Mouse (Mus musculus) hematopoietic multipotent progenitor cell, adult 10-12 weeks (in vitro differentiated cells): ENCODE results near the gene Kcnj9. TPM values are rescaled to one million over a fixed set of nuclear protein-coding genes. Genes with fewer than 3 reads are reported as not detected.

Source experiments
- polyA plus RNA-seq: library from polyadenylated mRNA; stranded (reverse); fragments of >175 nt; gene quantifications from 2 replicates; pipeline ENCODE4 v1.2.3, GENCODE M21; 2012; ENCODE audit warnings: low replicate concordance

Gene Kcnj9
- 1.2 and 1.5 TPM in 2 replicates for polyA plus RNA-seq

DNA sequence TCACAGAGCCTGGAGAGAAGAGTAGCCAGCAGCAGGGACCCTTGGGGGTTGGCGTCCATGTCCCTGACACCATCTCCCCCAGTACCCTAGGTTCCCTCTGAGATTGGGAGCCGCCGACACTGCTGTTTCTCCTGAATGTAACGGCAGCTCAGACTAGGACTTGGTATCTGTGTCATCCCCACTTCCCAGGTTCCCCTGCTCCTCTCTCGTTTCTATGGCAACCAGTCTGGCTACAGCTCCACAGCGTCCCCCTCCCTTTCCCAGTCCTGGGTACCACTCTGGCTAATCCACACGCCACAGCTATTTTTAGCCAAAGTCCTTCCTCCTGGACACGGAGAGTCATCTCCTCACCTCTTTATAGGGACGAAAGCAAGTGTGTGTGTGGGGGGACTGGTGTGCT lies at the start of gene Kcnj9:
Gene Kcnj9 (minus strand): TSS at position 188 of the 400 bp plus-strand sequence.

DNA sequence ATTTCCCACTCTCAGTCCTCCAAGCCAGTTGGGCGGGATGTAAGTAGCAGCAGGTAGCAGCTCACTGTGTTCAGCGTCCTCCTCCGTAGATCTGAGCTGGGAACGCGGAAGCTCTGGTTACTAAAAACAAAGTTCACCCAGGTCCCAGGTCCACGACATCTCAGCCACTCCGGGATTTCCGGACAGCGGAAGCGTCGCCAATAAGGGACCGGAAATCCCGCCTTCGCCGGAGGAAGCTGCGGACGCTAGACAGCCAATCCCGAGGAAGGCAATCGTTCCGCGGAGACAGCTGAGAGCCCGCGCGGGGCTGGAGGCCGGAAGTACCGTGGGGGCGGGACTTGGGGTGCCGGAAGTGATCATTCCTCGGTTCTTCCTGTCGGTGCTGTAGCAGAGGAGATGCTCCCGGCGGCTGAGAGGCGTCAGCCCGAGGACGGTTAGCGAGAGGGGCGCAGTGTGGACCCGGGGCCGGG lies 47.1 kb upstream of the Kcnj9 start, which contains the start of gene Pigm:
Gene Pigm (plus strand): TSS at position 349 of the 470 bp plus-strand sequence.

DNA sequence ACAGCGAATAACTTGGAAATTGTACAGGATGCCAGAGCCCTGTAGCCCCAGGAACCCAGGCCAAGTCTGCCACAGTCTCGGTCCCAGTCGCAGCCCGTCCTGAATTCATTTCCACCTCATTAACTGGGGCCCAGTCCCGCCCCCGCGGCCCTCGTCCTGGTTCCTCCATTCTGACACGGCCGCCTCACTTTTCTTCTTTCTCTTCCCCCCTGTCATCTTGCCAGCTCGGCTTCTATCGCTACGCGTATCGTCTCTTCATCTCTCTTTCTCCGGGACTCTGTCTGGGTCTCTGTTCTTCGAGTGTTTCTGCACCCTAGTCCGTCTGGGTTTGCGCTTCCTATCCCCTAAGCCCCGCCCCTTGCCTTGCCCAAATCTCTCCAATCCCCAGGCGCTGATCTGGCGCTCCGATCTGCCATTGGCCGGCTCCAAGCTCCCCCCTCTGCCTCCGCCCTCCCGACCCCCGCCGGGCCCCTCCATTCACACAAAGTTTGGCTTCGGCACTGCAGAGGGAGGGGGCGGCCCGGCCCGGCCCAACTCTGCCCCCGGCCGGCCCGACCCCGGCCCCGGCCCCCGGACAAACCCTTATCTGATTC lies 11.7 kb upstream of the Kcnj9 start, which contains the start of gene Kcnj10:
Gene Kcnj10 (plus strand): TSS at position 482 of the 593 bp plus-strand sequence.

DNA sequence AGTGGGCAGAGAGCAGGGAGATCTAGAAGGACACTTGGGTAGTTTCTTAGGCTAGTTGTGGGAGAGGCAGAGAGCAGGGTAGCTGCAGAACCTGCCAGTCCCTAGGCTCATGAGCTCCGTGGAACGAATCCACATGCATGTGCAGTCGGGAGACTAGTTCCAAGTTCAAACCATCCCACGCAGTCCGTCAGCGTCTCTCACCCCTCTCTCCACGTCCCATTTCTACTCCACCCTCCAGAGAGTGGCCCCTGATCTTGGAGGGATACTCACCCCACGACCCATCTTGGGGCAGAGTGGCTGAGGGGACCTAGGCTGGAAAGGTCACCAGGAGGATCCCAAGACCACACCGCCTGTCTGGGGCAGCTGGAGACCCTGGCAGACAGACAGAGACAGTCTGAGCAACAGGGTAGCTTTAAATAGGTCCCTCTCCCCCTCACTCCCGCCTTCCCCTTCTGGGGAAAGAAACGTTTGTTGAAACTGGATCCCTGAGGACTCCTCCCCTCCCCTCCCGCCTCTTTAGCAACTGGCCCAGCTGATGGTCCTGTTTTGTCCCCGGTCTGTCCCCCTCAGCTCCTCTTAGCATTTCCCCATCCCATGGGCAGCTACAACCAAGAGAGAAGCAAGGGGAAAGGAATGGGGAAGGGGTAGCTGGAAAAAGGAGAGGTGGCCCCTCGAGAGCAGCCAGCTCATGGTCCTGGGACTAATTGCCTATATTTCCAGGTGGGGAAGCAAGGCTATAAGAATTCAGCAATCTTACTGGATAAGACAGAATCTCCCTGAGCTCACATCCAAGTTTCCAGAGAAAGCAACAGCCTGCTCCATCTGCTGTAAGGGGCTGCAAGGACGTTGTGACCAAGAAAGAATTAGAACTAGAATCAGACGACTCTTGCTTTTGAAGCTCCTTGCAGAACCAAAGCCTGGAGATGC lies 31.2 kb downstream of the Kcnj9 start, which contains the start of gene Atp1a2:
Gene Atp1a2 (minus strand): TSS at position 454 of the 927 bp plus-strand sequence.

Other genes starting within 250 kb of the Kcnj9 start
- 38.2 and 38.7 TPM in 2 replicates for gene Copa, start 246.8 kb downstream of the Kcnj9 start, polyA plus RNA-seq
- 8.2 and 13.8 TPM in 2 replicates for gene Ncstn, start 246.5 kb downstream of the Kcnj9 start, polyA plus RNA-seq
- 9.6 and 25.6 TPM in 2 replicates for gene Pex19, start 202.6 kb downstream of the Kcnj9 start, polyA plus RNA-seq
- gene Dcaf8, start 181.2 kb downstream of the Kcnj9 start, polyA plus RNA-seq = 59.3 and 67.1 TPM in 2 replicates
- 22.5 and 44.3 TPM in 2 replicates for gene Pea15a, start 122.5 kb downstream of the Kcnj9 start, polyA plus RNA-seq
- gene Casq1, start 109.5 kb downstream of the Kcnj9 start, polyA plus RNA-seq = 0.35 TPM in 1 of 2 replicates, not detected in the other
- gene Atp1a4, start 70.9 kb downstream of the Kcnj9 start, polyA plus RNA-seq = not detected in 2 replicates
- gene Igsf8, start 67.7 kb downstream of the Kcnj9 start, polyA plus RNA-seq = 91.7 and 109 TPM in 2 replicates
- gene Atp1a2, start 31.3 kb downstream of the Kcnj9 start, polyA plus RNA-seq = 0.03 TPM in 1 of 2 replicates, not detected in the other
- gene Kcnj10, start 11.9 kb upstream of the Kcnj9 start, polyA plus RNA-seq = 9.4 and 15.4 TPM in 2 replicates
- gene Pigm, start 47.2 kb upstream of the Kcnj9 start, polyA plus RNA-seq = 14.4 and 30.6 TPM in 2 replicates
- gene Slamf9, start 146.0 kb upstream of the Kcnj9 start, polyA plus RNA-seq = 0.40 and 0.54 TPM in 2 replicates
- 5.4 and 9.7 TPM in 2 replicates for gene Igsf9, start 152.5 kb upstream of the Kcnj9 start, polyA plus RNA-seq
- gene Tagln2, start 170.7 kb upstream of the Kcnj9 start, polyA plus RNA-seq = 84.0 and 546 TPM in 2 replicates
- gene Cfap45, start 191.5 kb upstream of the Kcnj9 start, polyA plus RNA-seq = 0.07 and 0.28 TPM in 2 replicates
- 0.36 and 0.48 TPM in 2 replicates for gene Vsig8, start 226.6 kb upstream of the Kcnj9 start, polyA plus RNA-seq